Mouse (Mus musculus) frontal cortex, postnatal 10 days (tissue): ENCODE measurements around the gene Capn2.
A peak's percentile ranks its signal among the peaks of the same experiment; 100 is the strongest.

Experiments used
- DNase-seq, 2 experiments: peaks; one replicate each; pipeline ENCODE4 v3.0.0; 2022; ENCODE audit warnings: low spot score in 2 of 2, mixed read lengths in 1 of 2

The Capn2 gene

DNA sequence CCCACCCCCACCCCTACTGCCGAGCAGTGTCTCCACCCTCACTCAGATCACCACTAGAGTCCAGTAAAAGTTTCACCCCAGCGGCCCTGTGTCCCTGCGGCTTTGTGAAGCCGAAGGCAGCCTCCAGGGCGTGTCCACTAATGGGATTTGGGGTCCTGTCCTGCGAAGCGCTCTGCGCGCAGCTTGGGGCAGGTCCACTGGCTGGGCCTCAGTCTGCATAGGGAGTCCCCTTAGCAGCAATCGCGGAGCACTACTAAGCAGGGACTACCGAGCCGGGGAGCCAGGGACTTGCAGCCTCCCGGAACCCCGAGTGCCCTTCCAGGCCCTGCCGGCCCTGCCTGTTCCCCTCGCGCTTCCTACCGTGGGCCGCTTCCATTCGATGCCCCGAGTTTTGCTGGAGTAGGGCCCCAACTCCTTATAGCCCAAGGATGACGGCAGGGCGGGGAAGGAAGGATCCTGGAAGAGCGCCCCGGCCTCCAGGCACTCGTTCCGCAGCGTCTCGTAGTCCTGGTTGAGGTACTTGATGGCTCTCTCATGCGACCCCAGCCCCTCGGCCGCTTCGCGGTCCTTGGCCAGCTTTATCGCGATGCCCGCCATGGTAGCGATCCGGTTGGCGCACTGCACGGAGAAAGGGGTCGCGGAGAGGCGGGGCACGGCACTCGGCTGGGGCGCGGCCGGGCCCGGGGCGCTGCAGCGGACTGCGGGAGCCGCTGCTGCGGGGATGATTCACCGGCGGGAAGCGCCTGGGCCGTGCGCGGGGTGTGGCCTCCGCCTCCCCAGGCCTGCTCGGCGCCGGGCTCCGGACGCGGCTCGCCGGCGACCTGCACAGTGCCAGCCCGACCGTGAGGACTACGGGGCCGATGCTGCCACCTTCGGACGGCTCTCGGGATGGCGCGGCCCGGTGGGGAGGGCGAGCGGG is at the start of gene Capn2:
TSS of gene Capn2 (minus strand) at position 851 of the 919 bp plus-strand sequence.
- DNase-seq = peak; percentile 54 to 78

GRCm38 (mm10) chr1:182565351-182565835 is 48.0 kb upstream of the Capn2 start:
- DNase-seq = no peak

DNA sequence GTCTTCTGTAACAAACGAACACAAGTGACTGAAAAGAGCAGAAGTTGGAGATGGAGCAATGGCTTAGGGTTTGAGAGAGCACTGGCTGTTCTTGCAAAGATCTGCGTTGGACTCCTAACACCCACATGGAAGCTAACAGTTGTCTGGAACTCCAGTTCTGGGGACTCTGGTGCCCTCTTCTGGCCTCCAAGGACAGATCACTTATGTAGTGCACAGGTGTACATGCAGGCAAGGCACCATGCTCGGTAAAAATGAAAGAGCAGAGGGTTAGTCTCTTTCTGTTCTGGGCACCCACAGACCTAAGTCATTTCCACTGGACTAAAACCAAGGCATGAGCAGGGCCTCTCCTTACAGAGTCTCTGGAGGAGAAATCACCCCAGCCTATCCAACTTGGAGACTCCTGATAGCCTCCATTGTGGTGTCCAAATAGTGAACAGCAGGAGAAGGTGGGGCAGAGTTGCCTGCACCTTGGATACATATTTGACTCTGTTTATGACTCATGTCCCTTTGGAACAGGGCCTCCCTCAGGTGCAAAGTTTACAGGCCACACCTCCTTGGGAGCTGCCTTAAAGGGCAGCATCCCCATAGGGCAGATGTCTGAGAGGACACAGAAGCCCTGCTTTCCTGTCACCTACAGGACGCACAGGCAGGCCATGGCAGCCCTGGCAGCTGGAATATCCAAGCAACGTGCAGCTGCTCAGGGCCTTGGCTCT is 47.2 kb upstream of the Capn2 start, which contains the start of gene Capn8:
TSS of gene Capn8 (plus strand) at position 600 of the 713 bp plus-strand sequence.
- no peak for DNase-seq

DNA sequence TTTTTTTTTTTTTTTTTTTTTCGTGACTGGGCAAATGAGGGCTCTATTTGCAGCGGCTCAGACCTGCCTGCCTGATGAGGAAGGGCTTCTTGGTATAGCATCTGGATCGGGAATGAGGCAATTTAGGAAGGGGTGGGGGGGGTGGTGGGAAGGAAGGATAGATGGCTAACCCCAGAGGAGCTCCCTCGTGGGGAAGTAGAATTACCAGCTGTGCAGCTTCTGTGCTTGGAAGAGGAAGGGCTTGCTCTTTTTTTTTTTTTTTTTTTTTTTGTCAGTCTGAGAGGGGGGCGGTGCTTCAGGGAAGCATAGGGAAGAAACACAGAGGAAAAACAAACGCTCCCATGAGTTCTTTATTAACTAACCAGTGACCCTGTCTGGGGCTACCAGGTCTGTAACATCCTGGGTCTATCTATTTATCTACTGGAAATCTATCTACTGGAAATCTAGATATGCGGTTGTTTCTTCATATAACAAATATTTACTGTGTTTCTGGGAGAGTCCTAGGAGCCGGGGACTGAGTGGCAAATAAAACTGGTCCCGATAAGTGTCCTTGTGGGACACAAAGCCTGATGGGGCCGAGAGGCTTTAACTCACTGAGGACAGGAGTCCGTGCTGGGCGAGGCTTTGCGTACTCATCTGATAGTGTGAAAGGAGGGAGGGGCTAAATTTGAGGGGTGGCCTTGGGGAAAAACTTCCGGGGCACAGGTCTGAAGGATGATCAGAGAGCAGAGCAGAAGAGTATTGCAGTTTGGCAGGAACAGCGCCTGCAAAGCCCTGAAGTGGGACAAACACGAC is 45.4 kb upstream of the Capn2 start:
- DNase-seq = no peak

GRCm38 (mm10) chr1:182561945-182562514 is 44.6 kb upstream of the Capn2 start:
- DNase-seq = no peak

DNA sequence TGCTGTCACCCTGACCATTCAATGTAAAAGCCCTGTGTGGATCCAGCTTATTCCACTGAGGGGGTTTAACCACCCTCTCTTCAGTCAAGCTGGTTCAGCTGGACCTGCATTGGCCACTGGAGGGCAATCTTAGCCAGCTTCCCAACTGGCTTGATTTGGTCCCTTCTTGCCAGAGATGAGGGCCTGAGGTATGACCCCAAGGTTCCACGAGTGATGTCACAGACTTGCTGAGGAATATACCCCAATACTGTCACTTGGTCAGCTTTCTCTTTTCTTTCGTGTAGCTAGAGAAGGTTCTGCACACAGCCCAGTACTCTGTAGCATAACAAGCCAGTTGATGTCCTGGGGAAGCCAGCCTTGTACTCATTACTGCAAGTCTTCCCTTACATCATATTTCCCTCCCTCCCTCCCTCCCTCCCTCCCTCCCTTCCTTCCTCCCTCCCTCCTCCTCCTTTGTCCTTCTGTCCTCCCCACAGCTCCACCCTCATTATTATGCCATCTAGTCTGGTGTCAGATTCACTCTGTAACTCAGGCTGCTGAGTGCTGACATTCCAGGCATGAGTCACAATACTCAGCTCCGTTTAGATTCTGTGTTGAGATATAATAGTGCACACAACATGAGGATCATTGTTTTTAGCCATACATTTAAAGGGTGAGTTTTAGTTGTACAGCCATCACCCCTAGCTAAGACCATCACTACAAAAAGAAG is 43.1 kb upstream of the Capn2 start:
- peak in 1 of 2 experiments; percentile 50 for DNase-seq

DNA sequence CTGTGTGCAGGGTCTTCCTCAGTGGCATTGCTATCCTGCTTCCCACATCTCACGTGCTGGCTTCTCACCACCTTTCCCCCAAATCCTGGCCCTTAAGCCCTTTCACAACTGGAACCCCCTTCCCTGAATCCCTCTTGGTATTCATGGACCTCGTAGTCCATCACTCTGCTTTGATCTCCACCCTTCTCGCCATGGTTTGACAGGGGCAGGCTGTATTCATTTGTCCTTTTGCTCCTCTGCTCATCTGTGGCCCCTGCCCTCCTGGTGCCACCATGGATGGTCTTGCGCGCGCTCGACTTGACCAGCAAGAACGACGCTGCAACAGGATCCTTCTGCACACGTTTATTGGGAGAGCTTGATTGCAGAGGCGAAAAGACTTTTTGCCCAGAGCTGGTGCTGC is 42.1 kb upstream of the Capn2 start:
- no peak for DNase-seq

DNA sequence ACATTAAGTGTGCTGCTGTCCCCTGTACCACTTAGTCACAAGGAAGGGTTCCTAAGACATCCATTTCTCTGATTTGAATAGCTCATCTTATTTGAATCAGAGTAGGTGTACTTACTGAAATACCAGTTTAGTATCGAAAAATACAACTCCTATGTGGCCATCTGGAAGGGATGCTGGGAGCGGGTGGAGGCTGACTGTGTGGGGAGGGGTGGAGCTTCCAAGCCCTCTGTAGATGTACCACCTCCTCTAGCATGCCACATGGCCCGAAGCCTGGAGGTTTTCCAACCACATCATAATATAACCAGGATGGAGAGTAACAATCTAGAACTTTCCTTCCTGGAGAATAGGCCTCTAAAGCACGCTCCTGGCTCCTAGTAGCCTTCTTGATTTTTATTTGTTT is 40.9 kb upstream of the Capn2 start:
- no peak for DNase-seq

GRCm38 (mm10) chr1:182553649-182554375 is 36.4 kb upstream of the Capn2 start:
- DNase-seq = peak in 1 of 2 experiments; percentile 45

DNA sequence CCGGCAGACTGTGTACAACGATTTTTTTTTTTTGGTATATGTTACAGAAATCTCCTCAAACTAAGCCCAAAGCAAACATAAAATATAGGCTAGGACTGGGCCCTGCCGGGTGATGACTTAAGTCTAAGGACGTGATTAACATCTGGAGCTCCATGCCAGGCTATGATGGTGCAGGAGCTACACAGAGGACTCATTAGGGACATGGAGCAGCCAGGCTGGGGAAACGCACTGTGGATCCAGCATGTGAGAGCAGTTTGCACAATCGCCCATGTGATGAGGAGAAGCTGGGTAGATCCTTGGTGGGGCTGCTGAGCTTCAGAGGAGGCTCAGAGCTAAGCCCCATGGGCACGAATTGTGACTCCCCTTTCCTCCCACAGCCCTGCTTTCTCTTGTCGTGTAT is 33.4 kb upstream of the Capn2 start:
- no peak for DNase-seq

GRCm38 (mm10) chr1:182543906-182544305 is 26.5 kb upstream of the Capn2 start:
- DNase-seq = no peak

GRCm38 (mm10) chr1:182543136-182543535 is 25.7 kb upstream of the Capn2 start:
- DNase-seq = no peak

DNA sequence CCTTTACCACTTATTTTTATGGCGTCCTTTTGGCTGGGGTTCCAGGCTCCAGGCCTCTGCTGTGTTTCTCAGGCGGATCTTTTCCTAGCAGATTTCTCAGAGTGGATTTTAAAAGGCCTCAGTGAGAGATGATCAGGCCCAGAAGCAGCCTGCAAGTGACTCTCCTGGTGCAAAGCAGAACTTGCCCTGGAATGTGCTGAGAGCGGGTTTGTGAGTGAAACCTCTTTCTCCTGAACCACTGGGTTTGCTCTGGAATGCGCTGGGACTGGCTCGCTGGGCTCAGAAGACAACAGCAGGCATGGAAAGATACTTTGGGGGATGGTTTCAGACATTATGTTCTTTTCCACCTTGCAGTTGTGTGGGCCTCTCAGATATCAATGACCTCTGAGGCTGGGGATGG is 24.7 kb upstream of the Capn2 start:
- no peak for DNase-seq

GRCm38 (mm10) chr1:182539023-182539940 is 21.9 kb upstream of the Capn2 start:
- peak; percentile 60 to 71 for DNase-seq

DNA sequence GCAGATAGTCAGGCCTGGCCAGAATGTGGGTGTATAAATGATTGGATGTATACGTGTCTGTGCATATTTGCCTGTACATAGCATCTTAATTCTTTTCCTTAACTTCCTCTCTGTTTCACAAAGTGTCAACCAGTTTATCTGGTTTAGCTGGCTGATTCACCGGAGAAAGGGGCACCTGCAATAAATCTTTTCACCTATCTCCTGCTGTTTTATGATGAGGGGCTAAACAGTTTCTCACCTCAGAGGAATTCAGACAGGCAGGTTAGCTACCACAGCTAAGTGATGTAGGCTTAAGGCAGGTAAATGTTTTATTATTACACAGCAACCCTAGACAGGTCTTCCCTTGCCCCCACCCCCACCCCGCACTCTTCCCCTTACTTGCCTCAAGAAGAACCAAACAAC is 17.7 kb upstream of the Capn2 start:
- DNase-seq = no peak

- no peak for DNase-seq
These were observed 16.2 kb upstream of the Capn2 start for GRCm38 (mm10) chr1:182533583-182533982.

GRCm38 (mm10) chr1:182527921-182528858 is 10.8 kb upstream of the Capn2 start:
- DNase-seq = no peak

- DNase-seq = no peak
These were observed 9.9 kb upstream of the Capn2 start for GRCm38 (mm10) chr1:182527261-182527766.
